Mouse (Mus musculus) heart, adult 9 months (tissue): ENCODE measurements at regions not wholly inside any gene's neighbourhood (a gene's known extent, or its start where the extent isn't known, plus 50 kb on each side); places are given as distances from the start of the nearest gene placed in this dataset.

ENCODE experiments used
- DNase-seq, 2 experiments: peaks; one replicate each; pipeline ENCODE4 v3.0.0; 2022; ENCODE audit warnings: low spot score in 2 of 2

DNA sequence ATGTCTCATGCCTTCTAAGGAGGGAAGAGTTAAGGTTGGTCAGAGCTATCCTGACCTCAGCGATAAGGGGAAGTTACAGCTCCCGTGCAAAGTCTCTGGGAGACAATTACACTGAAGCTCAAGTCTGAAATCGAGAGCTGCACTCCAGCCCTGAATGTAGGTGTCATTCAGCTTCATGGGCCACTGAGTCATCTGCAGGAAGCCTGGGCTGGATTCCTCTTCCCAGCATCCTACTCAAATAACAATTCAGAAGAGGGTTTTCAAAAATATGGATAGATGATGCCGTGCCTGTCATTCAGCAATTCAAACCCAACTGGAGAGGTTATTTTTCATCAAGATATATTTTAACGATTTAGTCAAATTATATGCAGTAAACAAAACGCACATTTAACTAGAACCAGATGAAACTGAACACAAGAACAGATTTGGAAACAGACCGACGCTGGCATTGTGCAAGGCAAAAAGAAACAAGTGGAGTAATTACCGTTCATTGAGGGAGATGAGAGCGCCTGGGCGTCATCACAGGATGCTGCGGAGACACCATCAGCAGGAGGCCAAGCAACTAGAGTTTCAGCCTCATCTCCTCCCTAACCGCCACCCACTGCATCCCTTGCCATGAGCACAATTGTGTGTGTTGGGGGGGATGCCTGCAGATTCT is 57.8 kb upstream of the Cfap46 start:
- no peak for DNase-seq

DNA sequence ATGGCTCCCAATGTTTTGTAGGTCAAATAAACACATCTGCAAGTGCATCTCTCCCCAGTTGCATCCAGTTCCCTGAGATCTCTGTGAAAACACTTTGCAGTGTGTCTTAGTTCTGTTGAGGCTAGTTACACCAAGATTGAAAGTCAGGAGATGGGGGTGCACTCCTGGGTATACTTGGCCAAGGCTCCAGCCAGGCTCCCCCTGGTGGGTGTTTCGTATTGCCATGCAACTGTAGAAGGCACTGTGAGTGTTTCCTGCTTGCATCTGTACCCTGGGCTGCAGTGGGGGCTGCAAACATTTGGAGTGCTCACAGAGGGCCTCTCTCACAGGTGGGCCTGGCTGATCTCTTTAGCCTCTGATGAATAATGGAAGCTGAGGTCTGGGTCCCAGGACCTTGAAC is 63.2 kb upstream of the Cfap46 start:
- DNase-seq: no peak

DNA sequence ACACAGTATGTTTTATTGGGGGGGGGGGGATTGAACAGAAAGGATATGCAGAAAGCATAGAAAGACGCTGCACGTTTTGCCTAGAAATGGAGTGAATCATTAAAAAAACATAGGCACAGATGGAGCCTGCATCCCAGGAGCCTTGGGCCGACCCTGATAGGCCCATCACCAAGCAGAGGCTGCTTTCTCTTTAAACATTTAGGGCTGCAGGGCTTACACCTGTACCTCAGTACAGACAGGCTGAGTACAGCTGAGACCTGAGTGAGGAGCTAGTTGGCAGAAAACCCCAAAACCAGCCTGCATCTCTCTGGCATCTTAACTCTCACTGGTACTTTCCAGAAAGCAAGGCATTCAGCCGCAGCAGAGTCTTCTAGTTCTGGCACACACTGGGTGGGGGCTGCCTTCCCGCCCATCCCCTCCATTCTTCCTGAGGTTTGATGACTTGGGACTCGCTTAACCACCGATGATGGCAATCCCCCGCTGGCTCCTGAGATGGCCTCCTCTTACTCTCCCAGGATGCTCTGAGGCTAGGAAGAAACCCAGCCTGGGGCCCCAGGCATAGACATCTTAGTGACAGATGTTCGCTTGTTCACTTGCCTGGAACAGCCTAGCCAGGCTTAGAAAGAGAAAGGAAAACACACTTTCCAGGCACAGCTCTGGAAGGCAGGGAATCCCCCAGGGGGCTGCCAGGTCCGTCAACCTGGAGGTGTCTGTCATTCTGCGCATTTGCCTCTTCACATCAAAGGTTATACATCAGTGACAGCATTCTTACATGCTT is 63.9 kb upstream of the Cfap46 start:
- no peak for DNase-seq

DNA sequence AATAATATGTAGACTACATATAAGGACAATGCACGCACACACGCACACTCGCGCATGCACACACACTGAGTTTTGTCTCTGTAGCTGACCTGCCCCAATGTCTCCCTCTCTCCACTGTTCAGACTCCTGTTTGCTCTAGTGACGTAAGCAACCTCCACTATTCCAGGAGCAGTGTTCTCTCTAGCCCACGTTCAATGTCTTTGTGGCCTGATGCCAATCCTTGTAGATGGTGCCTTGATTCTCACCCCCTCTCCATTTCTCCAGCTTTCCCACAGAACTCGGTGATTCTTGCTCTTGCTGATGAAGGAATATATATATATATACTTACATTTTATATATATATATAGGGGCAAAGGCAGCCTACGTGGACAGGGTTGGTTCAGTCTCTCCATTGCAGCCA is 71.4 kb upstream of the Cfap46 start:
- no peak for DNase-seq

DNA sequence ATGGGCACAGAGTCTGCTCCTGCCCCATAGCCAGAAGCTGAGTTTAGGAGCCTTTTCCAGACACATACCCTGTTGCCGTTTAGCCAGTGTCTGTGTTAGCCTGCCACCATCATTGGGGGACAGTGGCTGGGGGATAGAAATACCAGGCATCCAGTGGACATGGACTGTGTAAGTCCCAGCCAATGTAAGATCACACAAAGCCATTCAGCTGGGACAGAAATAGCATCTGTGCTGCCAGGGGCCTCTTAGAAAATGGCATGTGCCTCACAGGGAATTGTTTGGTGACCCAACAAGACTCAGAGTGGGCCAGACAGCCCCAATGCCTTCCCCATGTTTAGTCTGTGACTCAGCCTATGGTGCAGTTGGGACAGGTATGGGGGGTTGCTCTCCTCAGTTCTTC is 71.5 kb upstream of the Adgra1 start:
- DNase-seq: peak in 1 of 2 experiments; percentile 1

DNA sequence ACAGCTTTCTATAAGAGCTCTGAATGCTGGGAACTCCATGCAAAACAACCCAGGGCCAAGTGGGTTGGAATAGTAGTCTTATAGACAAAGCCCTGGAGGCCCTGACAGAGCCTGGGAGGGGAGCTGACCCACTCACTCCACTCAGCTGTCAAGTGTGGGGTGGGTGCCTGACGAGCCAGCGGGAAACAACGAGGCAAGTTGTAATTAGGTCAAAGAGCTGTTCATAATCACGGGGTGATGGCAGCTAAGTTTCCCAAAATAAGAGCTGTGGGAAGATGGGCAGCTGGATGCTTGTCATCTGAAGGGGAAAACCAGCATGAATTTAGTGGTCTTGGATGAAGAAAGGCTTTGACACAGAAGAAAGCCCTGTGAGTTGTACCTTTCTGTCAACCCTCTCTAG is 70.7 kb upstream of the Adgra1 start:
- DNase-seq: peak in 1 of 2 experiments; percentile 2

DNA sequence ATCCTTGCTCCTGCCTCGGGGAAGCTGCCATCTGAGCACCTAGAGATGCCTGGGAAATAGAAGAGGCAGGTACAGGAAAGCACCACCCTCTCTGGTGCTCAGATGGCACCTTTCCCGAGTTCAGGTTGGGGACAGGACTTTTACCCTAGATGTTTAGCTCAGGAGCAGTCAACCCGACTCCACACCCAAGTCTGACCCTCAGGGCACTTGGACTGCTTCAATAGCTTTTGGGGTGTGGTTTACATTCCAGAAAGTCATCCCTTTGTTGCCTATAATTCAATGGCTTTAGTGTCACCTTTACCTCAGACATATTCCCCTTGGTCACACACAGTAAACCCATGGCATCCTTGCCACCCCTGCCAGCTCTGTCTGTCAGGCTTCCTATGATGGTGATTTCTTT is 67.7 kb upstream of the Adgra1 start:
- DNase-seq: no peak

DNA sequence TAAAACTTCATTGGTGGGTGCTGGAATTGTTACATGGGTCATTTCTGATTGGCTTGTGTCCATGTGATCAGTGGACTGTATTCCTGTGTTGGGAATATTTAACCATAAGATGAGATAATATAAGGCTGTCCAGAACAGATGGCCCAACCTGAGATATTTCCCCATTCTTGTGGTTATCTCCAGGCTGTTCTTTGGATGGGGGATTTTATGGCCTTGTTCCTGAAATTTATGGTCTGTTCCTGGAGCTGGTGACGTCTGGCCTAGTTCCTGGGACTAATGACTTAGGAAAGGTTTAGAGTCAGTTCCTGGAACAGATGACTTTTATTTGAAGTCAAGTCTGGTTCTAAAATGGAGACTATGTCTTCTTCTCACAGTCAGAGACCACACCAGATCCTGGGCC is 64.8 kb upstream of the Adgra1 start:
- no peak for DNase-seq

DNA sequence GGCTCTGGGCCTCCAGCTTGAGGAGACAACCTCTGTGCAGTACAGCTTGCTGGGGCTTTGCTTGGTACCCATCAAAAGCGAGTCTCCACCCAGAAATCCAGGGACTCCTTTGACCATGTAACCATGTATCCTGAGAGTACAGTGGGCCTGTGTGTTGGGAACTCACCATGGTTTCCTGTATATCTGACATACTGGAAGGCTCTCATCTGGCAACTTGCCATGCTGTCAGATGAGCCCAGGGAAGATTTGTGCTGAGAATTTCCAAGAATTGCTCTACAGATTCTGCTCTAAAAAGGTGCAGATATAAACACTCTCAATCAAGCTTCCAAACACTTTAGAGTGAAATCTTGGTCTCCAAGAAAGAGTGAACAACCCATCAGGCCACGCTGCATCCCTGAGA is 56.7 kb upstream of the Adgra1 start:
- no peak for DNase-seq

DNA sequence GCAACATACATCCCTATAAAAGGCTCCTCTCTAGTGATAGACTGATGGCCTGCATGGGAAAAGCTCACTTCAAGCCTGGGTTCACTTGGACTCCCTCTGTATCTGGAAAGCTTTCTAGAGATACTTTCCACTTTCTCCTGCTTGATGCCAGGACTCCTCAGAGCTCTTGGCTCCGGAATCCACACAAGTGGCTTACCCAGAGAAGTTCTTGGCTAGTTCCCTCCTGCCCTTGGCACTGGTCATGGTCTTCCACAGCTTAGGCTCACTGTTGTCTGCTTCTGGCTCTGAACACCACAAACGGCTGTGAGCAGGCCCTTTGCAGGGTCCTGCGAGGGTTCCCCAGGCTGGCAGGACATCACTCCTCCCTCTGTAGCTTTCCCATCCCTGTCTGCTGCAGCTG is 54.1 kb upstream of the Adgra1 start:
- DNase-seq: no peak

DNA sequence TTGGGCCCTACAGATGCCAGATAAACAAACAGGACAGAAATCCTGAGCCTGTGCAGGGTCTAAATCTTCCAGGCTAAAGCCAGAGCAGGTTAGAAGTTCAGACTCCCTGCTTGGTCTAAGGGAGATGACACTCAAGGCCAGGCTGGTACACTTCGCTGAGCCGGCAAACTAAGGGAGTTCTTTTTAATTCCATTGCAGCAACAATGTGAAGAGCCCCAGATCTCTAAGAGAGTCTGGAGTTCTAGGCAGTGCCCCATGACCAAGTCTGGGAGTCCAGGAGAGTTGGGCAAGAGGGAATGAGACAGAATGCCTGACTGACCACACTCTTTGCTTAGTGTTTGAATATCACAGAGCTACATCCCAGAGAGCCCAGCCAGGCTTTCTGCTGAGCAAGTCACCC is 52.5 kb upstream of the Adgra1 start:
- DNase-seq: no peak
